In genomic region chr6:55887598-55887997, GRCm38 (mm10) we compare ENCODE assay signal across 41 mouse cellular contexts. TPM values are rescaled to one million over a fixed set of nuclear protein-coding genes. Genes with fewer than 3 reads are reported as not detected.
"Had no signal": no experiment of that assay in that cellular context is flagged by ENCODE, and none has a peak within 500 bp of the region (broad histone marks: within the 10 kb centered on the region; RNA-seq: fewer than 3 reads in every experiment).

No protein-coding gene starts in this region.

- H3K9me3 ChIP-seq: heart, embryonic 10.5 days; heart, embryonic 12.5 days; heart, embryonic 13.5 days; heart, embryonic 15.5 days; hindbrain, embryonic 10.5 days; hindbrain, embryonic 12.5 days; hindbrain, embryonic 13.5 days; hindbrain, embryonic 15.5 days; intestine, embryonic 15.5 days; kidney, embryonic 15.5 days had no signal

- H3K4me2 ChIP-seq: heart, embryonic 11.5 days; heart, embryonic 12.5 days; heart, embryonic 13.5 days; heart, embryonic 15.5 days; hindbrain, embryonic 12.5 days; hindbrain, embryonic 13.5 days; hindbrain, embryonic 14.5 days; hindbrain, embryonic 15.5 days; intestine, embryonic 15.5 days; kidney, embryonic 15.5 days had no signal

- H3K4me3 ChIP-seq: heart, embryonic 10.5 days; heart, embryonic 12.5 days; heart, embryonic 13.5 days; heart, embryonic 15.5 days; hindbrain, embryonic 10.5 days; hindbrain, embryonic 12.5 days; hindbrain, embryonic 13.5 days; hindbrain, embryonic 15.5 days; intestine, embryonic 15.5 days; kidney, embryonic 15.5 days; layer of hippocampus, adult 2 months had no signal

- H3K4me1 ChIP-seq: heart, embryonic 10.5 days; heart, embryonic 12.5 days; heart, embryonic 13.5 days; heart, embryonic 15.5 days; hindbrain, embryonic 10.5 days; hindbrain, embryonic 12.5 days; hindbrain, embryonic 13.5 days; hindbrain, embryonic 15.5 days; intestine, embryonic 15.5 days; kidney, embryonic 15.5 days had no signal

- DNase-seq: heart, postnatal 10 days; heart, postnatal 14 days; heart, postnatal 36 days; heart, postnatal 4 days; kidney, adult 11 months; kidney, adult 18-20 months; kidney, adult 2 months; kidney, adult 8-10 months; kidney, adult 9 months; kidney, postnatal 10 days; kidney, postnatal 14 days; kidney, postnatal 25 days; kidney, postnatal 36 days; kidney, postnatal 4 days; layer of hippocampus, adult 9-11 months; layer of hippocampus, postnatal 36 days had no signal

- H3K27ac ChIP-seq: heart, embryonic 10.5 days; heart, embryonic 13.5 days; heart, embryonic 15.5 days; hindbrain, embryonic 10.5 days; hindbrain, embryonic 12.5 days; hindbrain, embryonic 13.5 days; hindbrain, embryonic 14.5 days; hindbrain, embryonic 15.5 days; hindbrain, postnatal 0 days; intestine, embryonic 15.5 days; kidney, embryonic 15.5 days; kidney, postnatal 0 days; layer of hippocampus, adult 2 months had no signal

- ATAC-seq: hindbrain, embryonic 16.5 days; hindbrain, postnatal 0 days; inflammation-experienced regulatory T-cells, adult 6 months; intestine, embryonic 15.5 days; intestine, embryonic 16.5 days; intestine, postnatal 0 days had no signal

- H3K9ac ChIP-seq: heart, embryonic 12.5 days; heart, embryonic 13.5 days; heart, embryonic 15.5 days; hindbrain, embryonic 12.5 days; hindbrain, embryonic 13.5 days; hindbrain, embryonic 14.5 days; hindbrain, embryonic 15.5 days; intestine, embryonic 15.5 days; kidney, embryonic 15.5 days had no signal

- H3K27me3 ChIP-seq: heart, embryonic 12.5 days; heart, embryonic 13.5 days; heart, embryonic 15.5 days; hindbrain, embryonic 12.5 days; hindbrain, embryonic 13.5 days; hindbrain, embryonic 15.5 days; intestine, embryonic 15.5 days; kidney, embryonic 15.5 days had no signal

- H3K36me3 ChIP-seq: heart, embryonic 10.5 days; heart, embryonic 12.5 days; heart, embryonic 13.5 days; heart, embryonic 15.5 days; hindbrain, embryonic 10.5 days; hindbrain, embryonic 12.5 days; hindbrain, embryonic 13.5 days; hindbrain, embryonic 15.5 days; intestine, embryonic 15.5 days; kidney, embryonic 15.5 days had no signal

RNA-seq across cellular contexts. Expression of gene Itprid1, which starts 50.9 kb away (rescaled TPM):
- total RNA-seq: heart, postnatal 10 days; heart, postnatal 14 days; heart, postnatal 25 days; heart, postnatal 36 days; heart, postnatal 4 days; hematopoietic stem cell, adult 5-6 weeks; hindbrain, postnatal 0 days had no signal
- polyA plus RNA-seq: heart, embryonic 10.5 days; heart, embryonic 11.5 days; heart, embryonic 12.5 days; heart, embryonic 13.5 days; heart, embryonic 14.5 days; heart, embryonic 15.5 days; heart, postnatal 0 days; hindbrain, embryonic 14.5 days; inflammation-experienced regulatory T-cells, adult 6 months; intestine, embryonic 14.5 days; intestine, embryonic 15.5 days; intestine, embryonic 16.5 days; intestine, postnatal 0 days; kidney, adult 2 months; kidney, embryonic 14.5 days had no signal
